Mouse (Mus musculus): ENCODE measurements around the gene Mpp5. TPM values are rescaled to one million over a fixed set of nuclear protein-coding genes. Genes with fewer than 3 reads are reported as not detected.
A peak's percentile ranks its signal among the peaks of the same experiment; 100 is the strongest.

The Mpp5 gene
- polyA plus RNA-seq (2014; fragmentation: Nextera tagmentation; extraction: Ambion mirVana): 23.4 and 24.1 TPM in 2 replicates

DNA sequence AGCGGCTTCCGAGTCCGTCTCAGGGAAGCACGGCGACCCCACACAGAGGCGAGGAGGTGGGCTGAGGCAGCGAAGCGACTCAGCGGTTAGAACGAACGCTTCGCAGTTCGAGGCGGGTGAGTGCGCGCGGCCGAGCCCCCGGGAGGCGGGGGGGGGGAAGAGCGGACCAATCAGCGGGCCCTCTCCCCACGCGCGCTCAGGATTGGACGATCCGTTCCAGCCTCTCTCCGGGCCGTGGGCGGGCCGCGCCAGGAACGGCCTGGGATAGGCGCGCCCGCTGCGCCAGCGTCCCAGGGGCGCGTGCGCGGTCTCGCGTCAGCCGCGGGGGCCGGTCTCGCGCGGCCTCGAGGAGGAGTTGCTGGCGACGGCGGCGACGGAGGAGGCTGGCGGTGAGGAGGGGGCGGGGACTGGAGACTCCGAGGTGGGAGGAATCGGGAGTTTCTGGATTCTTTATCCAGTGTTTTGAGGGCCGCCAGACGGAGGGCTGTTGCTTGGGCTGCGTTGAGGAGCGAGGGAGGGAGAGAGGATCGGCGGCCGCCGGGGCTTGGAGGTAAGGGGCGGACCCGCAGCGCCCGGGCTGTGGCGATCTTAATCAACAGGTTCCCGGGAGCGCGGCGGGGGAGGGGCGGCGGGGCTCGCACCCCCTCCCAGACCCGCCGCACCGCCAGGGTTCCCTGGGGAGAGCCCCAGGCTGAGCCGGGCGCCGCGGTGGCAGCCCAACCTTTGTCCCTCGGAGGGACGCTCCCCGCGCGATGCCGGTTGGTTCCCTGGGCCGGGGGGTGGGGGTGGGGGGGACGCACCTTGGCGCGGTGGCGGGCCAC is at the start of gene Mpp5:
Gene Mpp5, plus strand, starts transcription at position 351 of the 821 bp plus-strand sequence.
- Histone ChIP-seq H3K4me1 (ENCODE audit: control insufficient read depth, insufficient read depth, low read length) (no peaks in the 10 kb centered on the region), H3K27ac (replicated peaks; ENCODE audit: low read depth, low read length) (peak within 1 kb of the TSS; percentile 95), H3K27me3 (ENCODE audit: control insufficient read depth, insufficient read depth, low read length) (no peaks in the 10 kb centered on the region), H3K36me3 (ENCODE audit: control insufficient read depth, insufficient read depth, low read length) (no peaks in the 10 kb centered on the region), H3K9me3 (ENCODE audit: control insufficient read depth, low read length) (no peaks in the 10 kb centered on the region), H3K4me3 (ENCODE audit: low read depth, low read length) (peak within 1 kb of the TSS; percentile 92), H3K9ac (ENCODE audit: low read length) (peak within 1 kb of the TSS; percentile 89), H3K4me2 (ENCODE audit: low read depth, severe bottlenecking) (peak within 1 kb of the TSS; percentile 72)
- under 1% methylated on average over 83 of the region's 98 CpGs for WGBS
- ATAC-seq (ENCODE audit: insufficient number of reproducible peaks, low FRiP score, low TSS enrichment, low read depth) (peak; percentile 100), DNase-seq (ENCODE audit: low spot score) (peak; percentile 96)

DNA sequence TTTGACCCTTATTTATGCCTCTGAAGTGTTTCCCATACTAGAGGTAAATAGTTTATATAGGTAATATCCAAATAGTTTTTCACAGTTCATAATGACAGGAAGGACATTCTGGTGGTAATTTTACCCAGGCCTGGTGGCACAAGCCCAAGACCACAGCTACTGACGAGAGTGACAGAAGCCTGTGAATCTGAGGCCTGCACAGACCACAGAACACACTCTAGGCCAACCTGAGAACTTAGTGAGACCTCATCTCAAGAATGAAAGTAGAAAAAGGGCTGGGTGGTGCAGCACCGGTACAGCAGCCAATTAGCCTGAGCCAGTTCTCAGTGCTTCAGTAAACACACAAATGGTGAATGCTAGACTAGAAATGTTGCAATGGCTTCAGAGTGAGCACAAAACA is 30.9 kb upstream of the Mpp5 start:
- H3K36me3 ChIP-seq (ENCODE audit: control insufficient read depth, insufficient read depth, low read length): no peaks in the 10 kb centered on the region
- H3K27me3 ChIP-seq (ENCODE audit: control insufficient read depth, insufficient read depth, low read length): no peaks in the 10 kb centered on the region
- no peak overlapping the region for H3K9ac ChIP-seq (ENCODE audit: low read length)
- 77% methylated on average over 2 of the region's 2 CpGs for WGBS
- ATAC-seq (ENCODE audit: insufficient number of reproducible peaks, low FRiP score, low TSS enrichment, low read depth) (no peak), DNase-seq (ENCODE audit: low spot score) (no peak)
- no peak overlapping the region for H3K4me2 ChIP-seq (ENCODE audit: low read depth, severe bottlenecking)
- H3K9me3 ChIP-seq (ENCODE audit: control insufficient read depth, low read length): no peaks in the 10 kb centered on the region
- H3K4me1 ChIP-seq (ENCODE audit: control insufficient read depth, insufficient read depth, low read length): no peaks in the 10 kb centered on the region
- no peak overlapping the region for H3K4me3 ChIP-seq (ENCODE audit: low read depth, low read length)
- H3K27ac ChIP-seq (replicated peaks; ENCODE audit: low read depth, low read length): no peak overlapping the region

DNA sequence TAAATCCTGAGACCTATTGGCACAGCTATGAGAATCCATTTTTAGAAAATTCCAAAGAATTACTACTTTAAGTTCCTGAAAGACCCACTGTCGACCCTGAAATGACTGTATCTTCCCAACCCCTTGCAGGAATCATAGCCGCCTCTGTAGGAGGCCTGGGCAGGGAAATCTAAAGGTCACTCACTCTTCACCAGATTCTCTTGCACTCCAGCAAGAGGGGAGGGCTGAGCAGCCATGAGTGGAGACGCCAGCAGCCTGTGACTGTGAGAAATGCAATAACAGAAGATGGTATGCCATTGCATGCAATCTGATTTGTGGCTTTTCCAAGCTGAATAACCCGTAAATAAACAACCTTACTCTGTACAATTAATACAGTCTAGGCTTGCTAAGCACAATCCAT is 21.0 kb upstream of the Mpp5 start:
- DNase-seq (ENCODE audit: low spot score) (no peak), ATAC-seq (ENCODE audit: insufficient number of reproducible peaks, low FRiP score, low TSS enrichment, low read depth) (no peak)
- no peaks in the 10 kb centered on the region for H3K27me3 ChIP-seq (ENCODE audit: control insufficient read depth, insufficient read depth, low read length)
- no peak overlapping the region for H3K27ac ChIP-seq (replicated peaks; ENCODE audit: low read depth, low read length)
- no peaks in the 10 kb centered on the region for H3K36me3 ChIP-seq (ENCODE audit: control insufficient read depth, insufficient read depth, low read length)
- 63% methylated on average over 4 of the region's 4 CpGs for WGBS
- no peaks in the 10 kb centered on the region for H3K9me3 ChIP-seq (ENCODE audit: control insufficient read depth, low read length)
- no peak overlapping the region for H3K9ac ChIP-seq (ENCODE audit: low read length)
- H3K4me3 ChIP-seq (ENCODE audit: low read depth, low read length): no peak overlapping the region
- no peak overlapping the region for H3K4me2 ChIP-seq (ENCODE audit: low read depth, severe bottlenecking)
- H3K4me1 ChIP-seq (ENCODE audit: control insufficient read depth, insufficient read depth, low read length): no peaks in the 10 kb centered on the region

DNA sequence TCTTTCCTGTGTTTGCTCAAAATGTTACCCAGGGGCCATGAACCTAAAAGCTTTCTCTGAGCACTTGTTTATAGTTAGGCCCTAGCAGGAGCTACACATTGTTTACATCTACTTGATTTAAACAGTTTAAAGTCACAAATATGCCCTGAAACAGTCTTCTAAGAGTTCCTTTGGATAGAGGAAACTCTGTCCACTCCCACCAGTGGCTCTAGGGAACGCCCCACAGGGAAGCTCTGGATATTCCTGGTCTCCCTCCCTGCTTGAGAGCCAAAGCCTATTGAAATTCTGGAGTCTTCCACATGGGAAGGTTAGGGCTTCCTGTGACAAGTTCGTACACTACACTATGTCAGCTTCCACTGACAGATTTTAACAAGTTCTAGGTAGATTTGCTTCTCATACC is 9.1 kb upstream of the Mpp5 start:
- no peak for DNase-seq (ENCODE audit: low spot score)
- Histone ChIP-seq H3K4me1 (ENCODE audit: control insufficient read depth, insufficient read depth, low read length) (no peaks in the 10 kb centered on the region), H3K9ac (ENCODE audit: low read length) (no peak overlapping the region), H3K4me3 (ENCODE audit: low read depth, low read length) (no peak overlapping the region), H3K4me2 (ENCODE audit: low read depth, severe bottlenecking) (no peak overlapping the region), H3K9me3 (ENCODE audit: control insufficient read depth, low read length) (no peaks in the 10 kb centered on the region), H3K27me3 (ENCODE audit: control insufficient read depth, insufficient read depth, low read length) (no peaks in the 10 kb centered on the region), H3K27ac (replicated peaks; ENCODE audit: low read depth, low read length) (no peak overlapping the region), H3K36me3 (ENCODE audit: control insufficient read depth, insufficient read depth, low read length) (no peaks in the 10 kb centered on the region)
- WGBS: 57% methylated on average over 2 of the region's 2 CpGs
- no peak for ATAC-seq (ENCODE audit: insufficient number of reproducible peaks, low FRiP score, low TSS enrichment, low read depth)

DNA sequence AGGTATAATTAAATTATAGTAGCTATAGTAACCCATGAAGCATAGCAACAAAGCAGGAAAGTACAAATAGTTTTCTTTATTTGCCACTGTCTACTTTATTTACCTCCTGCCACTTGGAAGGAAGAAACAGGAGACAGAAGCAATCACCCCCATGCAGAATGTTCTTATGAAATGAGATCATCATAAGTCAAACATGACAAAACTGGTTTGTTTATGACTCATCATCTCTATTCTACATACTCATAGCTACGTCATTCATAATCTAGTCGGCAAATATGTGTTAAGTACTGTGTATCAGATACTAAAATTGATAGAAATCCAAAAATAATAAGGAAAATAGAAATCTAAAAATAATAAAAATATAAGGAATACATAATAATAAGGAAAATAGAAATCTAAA is 8.4 kb upstream of the Mpp5 start:
- Histone ChIP-seq H3K36me3 (ENCODE audit: control insufficient read depth, insufficient read depth, low read length) (no peaks in the 10 kb centered on the region), H3K9me3 (ENCODE audit: control insufficient read depth, low read length) (no peaks in the 10 kb centered on the region), H3K4me2 (ENCODE audit: low read depth, severe bottlenecking) (no peak overlapping the region), H3K27me3 (ENCODE audit: control insufficient read depth, insufficient read depth, low read length) (no peaks in the 10 kb centered on the region), H3K4me3 (ENCODE audit: low read depth, low read length) (no peak overlapping the region), H3K4me1 (ENCODE audit: control insufficient read depth, insufficient read depth, low read length) (no peaks in the 10 kb centered on the region), H3K9ac (ENCODE audit: low read length) (no peak overlapping the region), H3K27ac (replicated peaks; ENCODE audit: low read depth, low read length) (no peak overlapping the region)
- 90% methylated on average over 2 of the region's 2 CpGs for whole genome bisulfite sequencing
- no peak for DNase-seq (ENCODE audit: low spot score)
- ATAC-seq (ENCODE audit: insufficient number of reproducible peaks, low FRiP score, low TSS enrichment, low read depth): no peak

DNA sequence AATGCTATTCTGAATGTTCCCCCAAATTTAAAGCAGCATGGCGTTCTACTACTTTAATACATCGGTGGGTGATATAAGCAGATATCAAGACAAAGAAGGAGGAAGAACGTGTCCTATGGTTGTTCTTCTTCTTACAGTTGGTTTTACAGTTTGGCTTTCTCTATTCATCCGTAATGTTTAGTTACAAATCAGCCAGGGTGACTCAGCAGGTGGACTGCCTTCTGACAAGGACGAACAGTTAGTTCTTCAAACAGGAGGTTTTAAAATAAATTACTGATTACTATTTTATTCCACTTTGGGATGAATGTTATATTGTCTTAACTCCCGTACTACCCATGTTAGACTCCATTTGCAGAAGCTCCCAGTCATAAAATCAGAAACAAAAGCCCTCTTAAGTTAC is 2.5 kb upstream of the Mpp5 start:
- Histone ChIP-seq H3K4me2 (ENCODE audit: low read depth, severe bottlenecking) (no peak overlapping the region), H3K9me3 (ENCODE audit: control insufficient read depth, low read length) (no peaks in the 10 kb centered on the region), H3K4me3 (ENCODE audit: low read depth, low read length) (no peak overlapping the region), H3K36me3 (ENCODE audit: control insufficient read depth, insufficient read depth, low read length) (no peaks in the 10 kb centered on the region), H3K9ac (ENCODE audit: low read length) (no peak overlapping the region), H3K4me1 (ENCODE audit: control insufficient read depth, insufficient read depth, low read length) (no peaks in the 10 kb centered on the region), H3K27ac (replicated peaks; ENCODE audit: low read depth, low read length) (no peak overlapping the region), H3K27me3 (ENCODE audit: control insufficient read depth, insufficient read depth, low read length) (no peaks in the 10 kb centered on the region)
- ATAC-seq (ENCODE audit: insufficient number of reproducible peaks, low FRiP score, low TSS enrichment, low read depth) (no peak), DNase-seq (ENCODE audit: low spot score) (no peak)
- WGBS: 82% methylated on average over 6 of the region's 6 CpGs

DNA sequence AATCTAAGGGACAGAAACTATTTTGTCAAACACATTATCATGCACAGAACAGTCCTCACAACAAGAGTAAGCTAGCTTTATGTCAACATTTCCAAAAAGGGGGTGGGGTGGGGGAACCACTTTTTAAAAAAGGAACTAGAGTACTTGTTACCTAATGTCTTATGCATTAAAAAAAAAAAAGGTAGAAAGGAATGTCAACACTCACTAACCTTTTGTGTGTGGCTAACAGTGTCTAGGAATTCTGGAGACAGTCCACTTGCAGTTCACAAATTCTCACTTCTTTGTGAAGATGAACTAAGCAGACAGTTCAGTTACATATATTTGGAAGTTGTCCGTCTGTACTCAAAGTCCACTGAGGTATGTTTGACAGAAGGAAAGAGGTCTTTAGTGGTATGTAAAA is 1.3 kb upstream of the Mpp5 start:
- Histone ChIP-seq H3K36me3 (ENCODE audit: control insufficient read depth, insufficient read depth, low read length) (no peaks in the 10 kb centered on the region), H3K27ac (replicated peaks; ENCODE audit: low read depth, low read length) (no peak overlapping the region), H3K27me3 (ENCODE audit: control insufficient read depth, insufficient read depth, low read length) (no peaks in the 10 kb centered on the region), H3K9ac (ENCODE audit: low read length) (no peak overlapping the region), H3K4me1 (ENCODE audit: control insufficient read depth, insufficient read depth, low read length) (no peaks in the 10 kb centered on the region), H3K9me3 (ENCODE audit: control insufficient read depth, low read length) (no peaks in the 10 kb centered on the region), H3K4me2 (ENCODE audit: low read depth, severe bottlenecking) (no peak overlapping the region), H3K4me3 (ENCODE audit: low read depth, low read length) (no peak overlapping the region)
- WGBS: 53% methylated on average over 1 of the region's 1 CpGs
- DNase-seq (ENCODE audit: low spot score) (no peak), ATAC-seq (ENCODE audit: insufficient number of reproducible peaks, low FRiP score, low TSS enrichment, low read depth) (no peak)

DNA sequence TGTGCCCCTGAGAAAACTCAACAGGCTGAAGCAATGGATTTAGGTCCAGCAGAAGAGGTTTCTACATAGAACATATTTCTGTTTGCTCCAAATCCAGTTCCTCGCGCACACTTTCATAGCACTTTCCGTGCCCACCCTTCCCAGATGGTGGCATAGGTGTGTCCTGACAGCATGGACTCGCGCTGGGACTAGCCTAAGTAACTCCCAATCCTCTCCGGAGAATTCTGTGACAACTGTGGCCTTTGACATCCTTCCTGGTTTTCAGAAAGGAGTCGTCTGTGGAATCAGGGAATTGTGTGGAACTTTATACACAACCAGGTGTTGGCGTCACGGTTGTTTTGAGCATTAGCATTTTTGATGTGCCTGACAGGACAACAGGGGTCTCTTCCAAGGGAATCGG is 594 bp upstream of the Mpp5 start:
- Histone ChIP-seq H3K27ac (replicated peaks; ENCODE audit: low read depth, low read length) (no peak overlapping the region), H3K36me3 (ENCODE audit: control insufficient read depth, insufficient read depth, low read length) (no peaks in the 10 kb centered on the region), H3K4me2 (ENCODE audit: low read depth, severe bottlenecking) (peak overlapping the region; percentile 72), H3K9me3 (ENCODE audit: control insufficient read depth, low read length) (no peaks in the 10 kb centered on the region), H3K4me3 (ENCODE audit: low read depth, low read length) (peak overlapping the region; percentile 92), H3K9ac (ENCODE audit: low read length) (peak overlapping the region; percentile 36; the same call in 1 of the 2 replicates), H3K4me1 (ENCODE audit: control insufficient read depth, insufficient read depth, low read length) (no peaks in the 10 kb centered on the region), H3K27me3 (ENCODE audit: control insufficient read depth, insufficient read depth, low read length) (no peaks in the 10 kb centered on the region)
- WGBS: under 1% methylated on average over 10 of the region's 10 CpGs
- ATAC-seq (ENCODE audit: insufficient number of reproducible peaks, low FRiP score, low TSS enrichment, low read depth) (peak; percentile 12), DNase-seq (ENCODE audit: low spot score) (no peak)
